Comparison of ENCODE assay signal across 8 mouse cellular contexts in the genomic region with DNA sequence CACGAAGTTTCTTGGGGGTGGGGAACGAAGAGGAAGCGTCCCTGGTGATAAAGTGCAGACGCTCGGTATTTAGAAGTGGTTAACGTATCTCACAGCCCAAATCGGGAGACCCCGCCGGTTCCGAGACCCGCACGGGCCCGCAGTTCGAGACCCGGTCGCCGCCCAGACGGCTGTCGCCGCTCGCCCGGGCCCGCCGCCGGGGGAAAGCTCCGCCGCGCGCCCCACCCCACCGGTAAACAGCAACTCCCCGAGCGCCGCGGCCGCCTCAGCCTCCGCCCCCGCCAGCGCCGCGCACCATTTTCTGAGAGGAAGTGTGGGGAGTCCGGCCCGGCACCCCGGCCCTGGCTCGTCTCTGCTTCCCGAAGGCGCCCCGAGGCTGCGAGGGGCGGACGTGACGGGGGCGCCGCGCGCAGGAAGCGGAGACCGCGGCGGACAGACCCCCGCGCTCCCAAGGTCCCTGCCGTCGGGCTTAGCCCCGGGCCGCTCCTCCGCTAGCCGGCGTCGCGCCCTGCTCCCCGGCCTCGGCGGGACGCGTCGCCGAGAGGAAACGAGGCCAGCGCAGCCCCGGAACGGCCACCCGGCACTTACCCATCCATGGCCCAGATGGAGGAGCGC. TPM values are rescaled to one million over a fixed set of nuclear protein-coding genes. Genes with fewer than 3 reads are reported as not detected.
A peak's percentile ranks its signal among the peaks of the same experiment; 100 is the strongest.
DNase-seq lines count a peak whose midpoint lies in the region; ATAC-seq and TF ChIP-seq lines count a peak whose summit lies in the region.

No protein-coding gene starts in this region.

- no peaks in the 10 kb centered on the region for H3K9me3 ChIP-seq in hindbrain, embryonic 10.5 days

- ATAC-seq in frontal cortex, adult (ENCODE audit: low TSS enrichment) = peak; percentile 71

- TF ChIP-seq CTCF in cerebellum, adult 2 months (IDR thresholded peaks at IDR 0.05; ENCODE audit: borderline replicate concordance, insufficient read depth, low read depth, low read length) = no peak

- WGBS in cerebellum, adult 2 months = under 1% methylated on average over 83 of the region's 83 CpGs
- under 1% methylated on average over 82 of the region's 83 CpGs for WGBS in hindbrain, embryonic 10.5 days

- H3K4me3 ChIP-seq in cerebellum, adult 2 months (replicated peaks; ENCODE audit: insufficient read depth, low read depth, low read length) = peak overlapping the region; percentile 78
- peak overlapping the region; percentile 86 for H3K4me3 ChIP-seq in hindbrain, embryonic 10.5 days

- no peaks in the 10 kb centered on the region for H3K27me3 ChIP-seq in cerebellum, adult 2 months (ENCODE audit: control insufficient read depth, insufficient read depth, low read length)
- peaks cover 4% of the 10 kb centered on the region; the same call in 1 of the 2 replicates for H3K27me3 ChIP-seq in hindbrain, embryonic 10.5 days (ENCODE audit: insufficient read depth, poor library complexity, severe bottlenecking)

- H3K36me3 ChIP-seq in hindbrain, embryonic 10.5 days = no peaks in the 10 kb centered on the region

- no peak for TF ChIP-seq POLR2A in cerebellum, adult 2 months (IDR thresholded peaks at IDR 0.05; ENCODE audit: borderline replicate concordance, insufficient read depth, low read length)

- no peaks in the 10 kb centered on the region for H3K4me1 ChIP-seq in cerebellum, adult 2 months (ENCODE audit: control insufficient read depth, insufficient read depth, low read length)
- H3K4me1 ChIP-seq in hindbrain, embryonic 10.5 days (replicated peaks) = peaks cover 34% of the 10 kb centered on the region; the same call in 1 of the 2 replicates

- H3K27ac ChIP-seq in cerebellum, adult 2 months (ENCODE audit: insufficient read depth, low read length) = peak overlapping the region; percentile 66; the same call in 1 of the 2 replicates
- H3K27ac ChIP-seq in hindbrain, embryonic 10.5 days = peak overlapping the region; percentile 94

- peak; percentile 77 for DNase-seq in NIH3T3 (ENCODE audit: low read depth)
- peak; percentile 64 to 67 for DNase-seq in cerebellum, adult 2 months
- DNase-seq in hindbrain, embryonic 10.5 days (ENCODE audit: low spot score) = no peak
- DNase-seq in layer of hippocampus, postnatal 14 days (ENCODE audit: low spot score in 2 of 2) = peak; percentile 44 to 63
- peak; percentile 83 for DNase-seq in lung, postnatal 10 days
- DNase-seq in ovary, postnatal 36 days (ENCODE audit: low spot score) = peak; percentile 79
- DNase-seq in urinary bladder, adult 18-20 months (ENCODE audit: low spot score in 2 of 2) = peak; percentile 74 to 75

RNA-seq across cellular contexts. Expression of gene Ptbp3, which starts 0.5 kb away (rescaled TPM):
- polyA plus RNA-seq in cerebellum, adult 2 months (2012; rRNA removed) = 6.0 and 6.7 TPM in 2 replicates
- polyA plus RNA-seq in hindbrain, embryonic 10.5 days (2016; fragmentation: Nextera tagmentation; extraction: Ambion mirVana) = 23.2 and 31.9 TPM in 2 replicates
- 10 to 100 TPM; 27.4 to 30.2 TPM for total RNA-seq in layer of hippocampus, postnatal 14 days (2021)

RNA-seq across cellular contexts. Expression of gene Hsdl2, which starts 32.7 kb away (rescaled TPM):
- 58.4 and 59.0 TPM in 2 replicates for polyA plus RNA-seq in cerebellum, adult 2 months (2012; rRNA removed)
- polyA plus RNA-seq in hindbrain, embryonic 10.5 days (2016; fragmentation: Nextera tagmentation; extraction: Ambion mirVana) = 23.5 and 27.6 TPM in 2 replicates
- 10 to 100 TPM; 30.4 to 31.7 TPM for total RNA-seq in layer of hippocampus, postnatal 14 days (2021)
